Mouse (Mus musculus): ENCODE measurements around the gene Olfr616.

- no peak for TF ChIP-seq CTCF (conservative IDR thresholded peaks at IDR 0.05; ENCODE audit: insufficient read depth, insufficient read length, low read depth, low read length)
- no peak for TF ChIP-seq POLR2A (IDR thresholded peaks at IDR 0.05; ENCODE audit: low read depth, low read length)
Observed at GRCm38 (mm10) chr7:103612434-103612833, 43.5 kb upstream of the Olfr616 start, which contains the start of gene Olfr620.
